Mouse (Mus musculus) heart, adult 2 months (tissue): ENCODE data around the gene Ago3.

Source experiments
- CTCF ChIP-seq: fragments of 200-600 bp; IDR thresholded peaks from 2 replicates; pipeline ENCODE4 v1.8.1; 2022; ENCODE audit warnings: antibody characterized with exemption, mild to moderate bottlenecking, moderate library complexity
- EP300 ChIP-seq: fragments of 200-500 bp; IDR thresholded peaks from 2 replicates; pipeline ENCODE4 v1.6.1; 2011; ENCODE audit warnings: low read depth, low read length, control low read depth; ENCODE audit not compliant: insufficient read depth

DNA sequence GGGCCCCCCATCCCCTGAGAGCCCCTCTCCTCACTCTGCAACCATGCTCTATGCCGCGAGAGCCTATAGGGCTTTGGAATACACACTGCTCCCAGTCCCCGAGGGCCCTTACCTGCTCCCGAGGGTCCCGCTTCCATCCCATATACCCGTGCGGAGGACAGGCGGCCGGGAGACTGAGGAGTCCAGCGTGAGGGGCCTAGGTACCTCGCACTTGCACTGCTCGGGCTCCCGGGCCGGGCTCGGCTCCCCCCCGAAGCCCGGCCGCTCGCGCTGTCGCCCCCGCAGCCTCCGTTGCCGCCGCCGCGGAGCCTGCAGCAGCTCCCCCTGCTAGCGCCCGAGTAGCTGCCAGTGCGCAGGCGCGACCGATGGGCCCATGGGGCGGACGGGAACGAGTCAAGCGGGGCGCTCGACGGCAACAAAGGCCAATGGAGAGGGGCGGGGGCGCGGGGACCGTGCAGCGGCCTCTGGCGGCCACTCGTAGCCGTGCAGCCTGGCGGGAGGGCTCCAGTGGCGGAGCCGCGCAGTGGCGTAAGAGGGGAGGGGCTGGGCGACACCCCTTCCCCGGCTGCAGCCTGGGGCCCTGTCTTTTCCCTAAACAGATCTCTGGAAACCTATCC is 39.0 kb upstream of the Ago3 start, which contains the start of gene Ago1:
- no peak for TF ChIP-seq EP300
- no peak; the same call in 1 of the 2 replicates for TF ChIP-seq CTCF
